Mouse (Mus musculus) heart, embryonic 14.5 days (tissue): ENCODE measurements around the gene Sufu. TPM values are rescaled to one million over a fixed set of nuclear protein-coding genes. Genes with fewer than 3 reads are reported as not detected.
A peak's percentile ranks its signal among the peaks of the same experiment; 100 is the strongest.

Source experiments
- ATAC-seq: fragments of 200-750 bp; cut with Nextera tagmentation; 2 replicates; pipeline ENCODE4 v1.8.0; 2017; ENCODE audit warnings: low read depth, moderate TSS enrichment; ENCODE audit not compliant: insufficient number of reproducible peaks, insufficient read depth, low FRiP score
- H3K27ac ChIP-seq, 2 experiments: fragments of 200-500 bp in 1 of 2; fragments of 300-500 bp in 1 of 2; sonication (generic) in 1 of 2; replicated peaks in 1 of 2; 2 replicates each; pipeline ENCODE4 v1.5.1; 2012 to 2014; ENCODE audit warnings: low read depth in 2 of 2, low read length in 2 of 2, control low read depth in 1 of 2, mild to moderate bottlenecking in 1 of 2, mixed read lengths in 1 of 2; ENCODE audit not compliant: control insufficient read depth in 1 of 2, insufficient read depth in 1 of 2
- H3K27me3 ChIP-seq: fragments of 300-500 bp; sonication (generic); 2 replicates; pipeline ENCODE4 v1.6.1; 2014; ENCODE audit warnings: mild to moderate bottlenecking, low read length, control low read depth; ENCODE audit not compliant: control insufficient read depth, insufficient read depth
- H3K36me3 ChIP-seq: fragments of 300-500 bp; sonication (generic); 2 replicates; pipeline ENCODE4 v1.6.1; 2014; ENCODE audit warnings: mild to moderate bottlenecking, control low read depth, low read length, mixed read lengths; ENCODE audit not compliant: control insufficient read depth, insufficient read depth
- H3K4me1 ChIP-seq, 2 experiments: fragments of 200-500 bp in 1 of 2; fragments of 300-500 bp in 1 of 2; sonication (generic) in 1 of 2; 2 replicates each; pipeline ENCODE4 v1.6.1; 2012 to 2014; ENCODE audit warnings: low read length in 2 of 2, control low read depth in 1 of 2, mixed read lengths in 1 of 2; ENCODE audit not compliant: control insufficient read depth in 2 of 2, insufficient read depth in 2 of 2
- H3K4me2 ChIP-seq: fragments of 300-500 bp; sonication (generic); 2 replicates; pipeline ENCODE4 v1.6.1; 2014; ENCODE audit warnings: mild to moderate bottlenecking, low read length
- H3K4me3 ChIP-seq, 2 experiments: fragments of 200-500 bp in 1 of 2; fragments of 300-500 bp in 1 of 2; sonication (generic) in 1 of 2; 2 replicates each; pipeline ENCODE4 v1.5.1; 2012 to 2014; ENCODE audit warnings: low read length in 2 of 2, mild to moderate bottlenecking in 2 of 2, control low read depth in 1 of 2, low read depth in 1 of 2, moderate library complexity in 1 of 2; ENCODE audit not compliant: control insufficient read depth in 1 of 2, insufficient read depth in 1 of 2
- H3K9ac ChIP-seq: fragments of 300-500 bp; sonication (generic); 2 replicates; pipeline ENCODE4 v1.6.1; 2014; ENCODE audit warnings: mild to moderate bottlenecking, low read length
- H3K9me3 ChIP-seq: fragments of 300-500 bp; sonication (generic); 2 replicates; pipeline ENCODE4 v1.6.1; 2016; ENCODE audit warnings: low read length, control low read depth; ENCODE audit not compliant: control insufficient read depth
- WGBS: fragments of 180-500 bp; shearing (Covaris S2); extraction: QIAGEN DNeasy Blood & Tissue Kit; methylation state at CpG from one replicate; pipeline ENCODE4 v1.1.7; 2014; 5-methylcytosine and 5-hydroxymethylcytosine counted together
- polyA plus RNA-seq: library from polyadenylated mRNA; unstranded; fragments of >200 nt; fragmentation: Nextera tagmentation; extraction: Ambion mirVana; gene quantifications from 2 replicates; pipeline ENCODE4 v1.2.1, GENCODE M21; 2014

Gene Sufu
- polyA plus RNA-seq, 1 experiment from 2014 or later, result 18.8 TPM

DNA sequence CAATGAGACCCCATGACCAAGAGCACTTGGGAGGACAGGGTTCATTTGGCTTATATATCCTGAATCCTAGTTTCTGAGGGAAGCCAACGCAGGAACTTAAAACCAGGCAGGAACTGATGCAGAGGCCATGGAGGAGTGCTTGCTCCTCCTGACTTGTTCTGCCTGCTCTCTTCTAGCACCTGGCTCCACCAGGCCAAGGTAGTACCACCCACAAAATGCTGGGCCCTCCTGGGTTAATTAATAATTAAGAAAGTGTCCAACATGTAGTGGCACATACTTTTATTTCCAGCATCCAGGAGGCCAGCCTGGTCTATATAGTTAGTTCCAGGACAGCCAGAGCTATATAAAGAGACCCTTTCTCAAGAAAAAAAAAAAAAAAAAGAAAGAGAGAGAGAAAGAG lies 7.3 kb downstream of the Sufu start:
- Histone ChIP-seq H3K4me2 (no peak overlapping the region), H3K4me3 (no peak overlapping the region), H3K9me3 (no peaks in the 10 kb centered on the region), H3K4me1 (peaks cover 7 to 16% of the 10 kb centered on the region in 2 experiments), H3K27me3 (no peaks in the 10 kb centered on the region), H3K9ac (no peak overlapping the region), H3K36me3 (peaks cover 54% of the 10 kb centered on the region), H3K27ac (no peak overlapping the region)
- WGBS, result 93% methylated on average over 1 of the region's 1 CpGs
- ATAC-seq, result no peak

- Histone ChIP-seq H3K27me3 (no peaks in the 10 kb centered on the region), H3K27ac (no peak overlapping the region), H3K9me3 (no peaks in the 10 kb centered on the region), H3K4me3 (no peak overlapping the region), H3K4me2 (no peak overlapping the region), H3K36me3 (peaks cover 55% of the 10 kb centered on the region), H3K4me1 (peaks cover 8 to 22% of the 10 kb centered on the region in 2 experiments), H3K9ac (no peak overlapping the region)
- 74% methylated on average over 8 of the region's 8 CpGs for WGBS
- ATAC-seq, result no peak
These were observed 10.1 kb downstream of the Sufu start for GRCm38 (mm10) chr19:46406592-46407386.

DNA sequence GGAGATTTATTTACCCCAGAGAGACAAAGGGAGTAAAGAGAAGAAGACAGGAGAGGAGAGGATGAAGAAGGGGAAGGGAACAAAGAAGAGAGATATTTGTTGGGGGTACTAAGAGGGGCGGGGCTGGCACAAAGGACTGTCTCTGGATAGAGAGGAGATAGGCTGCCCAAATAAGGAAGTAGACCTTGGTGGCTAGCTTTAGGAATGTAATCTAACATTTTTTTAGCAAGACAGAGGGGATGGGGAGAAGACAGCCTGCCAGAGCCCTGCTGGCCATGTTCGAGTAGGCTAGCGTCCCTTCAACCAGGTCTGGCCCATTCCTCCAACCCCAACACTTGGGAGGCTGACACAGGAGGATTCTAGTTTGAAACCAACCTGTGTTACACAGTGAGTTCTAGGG lies 12.8 kb downstream of the Sufu start:
- Histone ChIP-seq H3K9ac (no peak overlapping the region), H3K9me3 (no peaks in the 10 kb centered on the region), H3K4me1 (peaks cover 19 to 35% of the 10 kb centered on the region in 2 experiments), H3K4me3 (no peak overlapping the region), H3K27me3 (no peaks in the 10 kb centered on the region), H3K4me2 (0 out of 2 replicates have a peak overlapping the region, but pooled peaks have one; percentile 15), H3K27ac (peak overlapping the region in 1 of 2 experiments; percentile 53; a peak in 2 of 4 replicates), H3K36me3 (peaks cover 35% of the 10 kb centered on the region)
- WGBS, result 32% methylated on average over 3 of the region's 3 CpGs
- ATAC-seq, result no peak

- Histone ChIP-seq H3K4me3 (no peak overlapping the region), H3K27ac (peak overlapping the region; percentile 64 to 71), H3K4me1 (peaks cover 17 to 35% of the 10 kb centered on the region in 2 experiments), H3K36me3 (peaks cover 17% of the 10 kb centered on the region; the same call in 1 of the 2 replicates), H3K9me3 (no peaks in the 10 kb centered on the region), H3K27me3 (no peaks in the 10 kb centered on the region), H3K4me2 (0 out of 2 replicates have a peak overlapping the region, but pooled peaks have one; percentile 21), H3K9ac (peak overlapping the region; percentile 35; the same call in 1 of the 2 replicates)
- peak; percentile 73 for ATAC-seq
- 35% methylated on average over 12 of the region's 12 CpGs for WGBS
These were observed 15.5 kb downstream of the Sufu start for GRCm38 (mm10) chr19:46412056-46412805.

- H3K4me2 ChIP-seq, result no peak overlapping the region
- 91% methylated on average over 2 of the region's 2 CpGs for WGBS
- no peaks in the 10 kb centered on the region for H3K27me3 ChIP-seq
- H3K9me3 ChIP-seq, result no peaks in the 10 kb centered on the region
- no peak overlapping the region for H3K9ac ChIP-seq
- ATAC-seq, result no peak
- peaks cover 21 to 31% of the 10 kb centered on the region in 2 experiments for H3K4me1 ChIP-seq
- no peak overlapping the region for H3K4me3 ChIP-seq
- no peak overlapping the region for H3K27ac ChIP-seq
- peaks cover 8% of the 10 kb centered on the region; the same call in 1 of the 2 replicates for H3K36me3 ChIP-seq
These were observed 17.3 kb downstream of the Sufu start for GRCm38 (mm10) chr19:46413969-46414368.

DNA sequence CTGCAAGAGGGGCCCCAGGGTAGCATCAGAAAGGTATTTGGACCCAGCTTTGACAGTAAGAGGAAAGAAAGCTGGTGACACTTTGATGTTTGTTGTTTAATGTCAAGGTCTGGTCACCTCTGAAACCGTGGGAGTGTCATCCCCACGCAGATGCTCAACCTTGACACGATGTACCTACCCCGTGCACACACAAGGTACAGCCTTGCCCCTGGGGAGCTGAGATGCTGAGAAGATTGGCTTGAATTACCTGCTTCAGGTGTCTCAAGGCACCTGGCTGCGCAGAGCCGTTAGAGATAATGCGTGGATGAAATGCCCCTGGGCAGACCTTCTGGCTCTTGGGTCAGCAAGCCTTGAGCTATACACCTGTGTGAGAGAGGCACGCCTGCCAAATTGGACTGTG lies 17.8 kb downstream of the Sufu start:
- 94% methylated on average over 8 of the region's 8 CpGs for WGBS
- Histone ChIP-seq H3K36me3 (peaks cover 7% of the 10 kb centered on the region; the same call in 1 of the 2 replicates), H3K27me3 (no peaks in the 10 kb centered on the region), H3K9me3 (no peaks in the 10 kb centered on the region), H3K27ac (no peak overlapping the region), H3K4me1 (peaks cover 20 to 26% of the 10 kb centered on the region in 2 experiments), H3K4me3 (no peak overlapping the region), H3K4me2 (no peak overlapping the region), H3K9ac (no peak overlapping the region)
- ATAC-seq, result no peak

GRCm38 (mm10) chr19:46416276-46416675 lies 19.6 kb downstream of the Sufu start:
- no peak overlapping the region for H3K9ac ChIP-seq
- H3K36me3 ChIP-seq, result no peaks in the 10 kb centered on the region
- no peak for ATAC-seq
- no peak overlapping the region for H3K27ac ChIP-seq
- H3K9me3 ChIP-seq, result no peaks in the 10 kb centered on the region
- H3K4me3 ChIP-seq, result no peak overlapping the region
- H3K4me1 ChIP-seq, result peaks cover 16 to 21% of the 10 kb centered on the region in 2 experiments
- no peak overlapping the region for H3K4me2 ChIP-seq
- WGBS, result 57% methylated on average over 9 of the region's 9 CpGs
- no peaks in the 10 kb centered on the region for H3K27me3 ChIP-seq
